Mouse (Mus musculus) limb, embryonic 12.5 days (tissue): ENCODE measurements around the gene Sec11a. TPM values are rescaled to one million over a fixed set of nuclear protein-coding genes. Genes with fewer than 3 reads are reported as not detected.
A peak's percentile ranks its signal among the peaks of the same experiment; 100 is the strongest.

Experiments
- ATAC-seq: fragments of 200-750 bp; cut with Nextera tagmentation; 2 replicates; pipeline ENCODE4 v1.8.0; 2017; ENCODE audit warnings: low read depth, moderate TSS enrichment; ENCODE audit not compliant: insufficient number of reproducible peaks, insufficient read depth, low FRiP score, low TSS enrichment
- H3K27ac ChIP-seq: fragments of 300-500 bp; sonication (generic); 2 replicates; pipeline ENCODE4 v1.5.1; 2016; ENCODE audit warnings: mild to moderate bottlenecking, moderate library complexity
- H3K27me3 ChIP-seq: fragments of 300-500 bp; sonication (generic); 2 replicates; pipeline ENCODE4 v1.6.1; 2016; ENCODE audit warnings: mild to moderate bottlenecking, moderate library complexity
- H3K36me3 ChIP-seq: fragments of 300-500 bp; sonication (generic); 2 replicates; pipeline ENCODE4 v1.6.1; 2016; ENCODE audit warnings: mild to moderate bottlenecking, moderate library complexity
- H3K4me1 ChIP-seq: fragments of 300-500 bp; sonication (generic); replicated peaks from 2 replicates; pipeline ENCODE4 v1.6.1; 2016
- H3K4me2 ChIP-seq: fragments of 300-500 bp; sonication (generic); 2 replicates; pipeline ENCODE4 v1.6.1; 2016; ENCODE audit warnings: mild to moderate bottlenecking, moderate library complexity
- H3K4me3 ChIP-seq: fragments of 300-500 bp; sonication (generic); replicated peaks from 2 replicates; pipeline ENCODE4 v1.5.1; 2016; ENCODE audit warnings: mild to moderate bottlenecking
- H3K9ac ChIP-seq: fragments of 300-500 bp; sonication (generic); replicated peaks from 2 replicates; pipeline ENCODE4 v1.6.1; 2016; ENCODE audit warnings: mild to moderate bottlenecking, moderate library complexity
- H3K9me3 ChIP-seq: fragments of 300-500 bp; sonication (generic); 2 replicates; pipeline ENCODE4 v1.6.1; 2016; ENCODE audit warnings: mild to moderate bottlenecking, moderate library complexity
- WGBS: fragments of 180-500 bp; shearing (Covaris S2); methylation state at CpG from one replicate; pipeline ENCODE4 v1.1.7; 2016; 5-methylcytosine and 5-hydroxymethylcytosine counted together
- polyA plus RNA-seq: library from polyadenylated mRNA; unstranded; fragments of >200 nt; fragmentation: Nextera tagmentation; extraction: Ambion mirVana; gene quantifications from 2 replicates; pipeline ENCODE4 v1.2.1, GENCODE M21; 2016

Sec11a gene
- polyA plus RNA-seq = 199 and 203 TPM in 2 replicates

DNA sequence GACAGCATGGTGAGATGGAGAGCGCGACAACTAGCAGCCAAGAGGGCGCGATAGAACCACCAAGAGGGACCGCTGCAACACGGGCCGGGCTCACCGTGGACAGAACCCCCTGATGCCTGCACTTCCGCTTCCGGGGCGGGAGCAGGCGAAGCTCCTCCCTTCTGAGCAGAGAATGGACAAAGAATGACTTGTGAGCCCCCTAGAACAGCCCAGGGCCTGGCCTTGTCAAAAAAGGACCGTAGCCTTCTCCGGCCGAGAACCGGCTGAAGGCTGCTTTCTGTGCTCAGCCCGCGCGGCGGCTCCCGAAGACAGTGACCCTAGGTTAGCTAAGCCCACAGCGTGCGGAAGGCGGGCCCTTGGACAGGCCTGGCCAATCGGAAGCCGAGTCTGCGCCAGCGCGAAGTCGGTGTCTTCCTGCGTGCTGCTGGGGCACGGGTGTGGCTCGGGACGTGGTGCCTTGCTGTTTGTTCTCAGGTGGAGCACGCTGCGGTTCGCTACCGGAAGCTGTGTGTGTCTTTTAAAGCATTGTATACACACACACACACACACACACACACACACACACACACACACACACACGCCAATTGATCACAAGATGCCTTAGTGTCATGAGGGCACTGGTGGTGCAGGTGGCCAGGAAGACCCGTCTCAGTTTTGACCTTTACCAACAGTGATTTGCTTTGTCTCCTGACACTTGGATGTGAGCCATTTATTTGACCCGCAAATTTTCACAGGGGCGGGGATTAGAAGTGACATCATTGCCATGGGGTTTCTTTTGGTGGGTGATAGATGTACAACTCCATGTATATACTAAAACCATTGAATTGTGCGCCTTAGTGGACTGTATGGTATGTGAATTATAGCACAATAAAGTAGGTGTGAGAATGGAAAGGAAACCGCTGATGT is at the start of gene Sec11a:
Sec11a (minus strand) TSS at position 336 of the 906 bp plus-strand sequence.
- H3K36me3 ChIP-seq = peaks cover 20% of the 10 kb centered on the region
- peaks cover 21% of the 10 kb centered on the region for H3K4me1 ChIP-seq
- H3K27ac ChIP-seq = peak within 1 kb of the TSS; percentile 97
- peak within 1 kb of the TSS; percentile 87 for H3K4me2 ChIP-seq
- 2% methylated on average over 38 of the region's 44 CpGs for WGBS
- no peaks in the 10 kb centered on the region for H3K9me3 ChIP-seq
- H3K4me3 ChIP-seq = peak within 1 kb of the TSS; percentile 89
- peak; percentile 97 for ATAC-seq
- no peaks in the 10 kb centered on the region for H3K27me3 ChIP-seq
- H3K9ac ChIP-seq = peak within 1 kb of the TSS; percentile 90

DNA sequence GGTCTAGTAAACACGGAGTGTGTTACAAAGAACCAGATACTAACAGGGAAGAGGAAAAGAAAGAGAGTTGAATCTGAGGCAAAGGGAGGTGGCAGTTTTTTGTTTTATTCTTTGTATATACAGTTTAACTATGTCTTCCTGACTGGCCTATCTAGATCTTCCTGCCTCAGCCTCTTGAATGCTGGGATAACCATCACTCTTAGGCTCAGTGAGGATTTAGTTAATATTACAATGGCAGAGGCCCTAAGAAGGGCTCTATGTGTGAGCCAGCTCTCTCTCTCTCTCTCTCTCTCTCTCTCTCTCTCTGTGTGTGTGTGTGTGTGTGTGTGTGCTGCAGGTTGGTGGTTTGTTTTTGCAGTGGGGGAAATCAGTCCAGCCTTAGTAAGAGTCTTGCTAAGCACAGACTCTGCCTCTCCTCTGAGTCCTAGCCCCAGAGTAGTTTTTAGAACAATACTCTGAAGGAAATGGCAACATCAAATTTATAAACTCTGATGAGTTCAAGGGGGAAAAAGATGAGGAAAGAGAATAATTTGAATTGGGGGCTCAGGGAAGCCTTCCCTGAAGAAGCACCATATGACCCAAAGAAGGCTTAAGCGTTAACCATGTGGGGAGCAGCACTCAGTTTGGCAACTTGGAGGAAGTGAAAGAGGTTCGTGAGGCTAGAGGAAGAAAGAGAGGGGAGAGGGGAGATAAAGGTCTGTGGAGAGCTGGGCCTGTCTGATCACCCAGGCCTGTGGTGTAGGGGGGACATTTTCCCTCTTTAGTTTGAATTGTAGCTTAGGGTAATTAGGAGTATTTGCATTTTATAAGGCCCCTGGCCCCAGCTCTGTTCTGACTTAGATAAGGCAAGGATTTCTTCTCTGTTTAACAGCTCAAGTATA is 47.9 kb upstream of the Sec11a start:
- Histone ChIP-seq H3K9ac (no peak overlapping the region), H3K4me1 (peaks cover 30% of the 10 kb centered on the region), H3K4me3 (peak overlapping the region; percentile 91; the same call in 1 of the 2 replicates), H3K4me2 (peak overlapping the region; percentile 87), H3K27me3 (no peaks in the 10 kb centered on the region), H3K36me3 (no peaks in the 10 kb centered on the region), H3K9me3 (no peaks in the 10 kb centered on the region), H3K27ac (no peak overlapping the region)
- ATAC-seq = no peak
- WGBS = 51% methylated on average over 3 of the region's 3 CpGs

DNA sequence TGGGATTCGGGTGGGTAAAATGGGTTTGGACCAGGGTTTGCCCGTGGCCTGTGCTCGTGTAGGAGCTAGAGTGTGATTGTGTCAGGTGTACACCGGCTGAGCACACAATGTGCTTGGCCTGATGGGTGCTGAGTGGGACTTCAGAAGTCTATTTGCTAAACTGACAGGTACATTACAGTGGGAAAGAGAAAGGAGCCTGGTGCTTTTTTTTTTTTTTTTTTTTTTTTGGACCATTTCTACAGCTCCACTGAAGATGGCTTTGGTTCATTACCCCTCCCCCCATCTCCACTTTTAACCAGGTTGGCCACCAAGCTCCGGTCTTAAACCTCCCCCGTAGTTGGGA is 47.1 kb upstream of the Sec11a start:
- no peak for ATAC-seq
- WGBS = 26% methylated on average over 6 of the region's 6 CpGs
- peaks cover 30% of the 10 kb centered on the region for H3K4me1 ChIP-seq
- H3K4me2 ChIP-seq = peak overlapping the region; percentile 87
- H3K4me3 ChIP-seq = peak overlapping the region; percentile 91
- H3K9ac ChIP-seq = peak overlapping the region; percentile 99
- H3K27me3 ChIP-seq = no peaks in the 10 kb centered on the region
- H3K36me3 ChIP-seq = 0 out of 2 replicates have a peak, but pooled peaks cover 2% of the 10 kb centered on the region
- no peaks in the 10 kb centered on the region for H3K9me3 ChIP-seq
- peak overlapping the region; percentile 97; the same call in 1 of the 2 replicates for H3K27ac ChIP-seq

DNA sequence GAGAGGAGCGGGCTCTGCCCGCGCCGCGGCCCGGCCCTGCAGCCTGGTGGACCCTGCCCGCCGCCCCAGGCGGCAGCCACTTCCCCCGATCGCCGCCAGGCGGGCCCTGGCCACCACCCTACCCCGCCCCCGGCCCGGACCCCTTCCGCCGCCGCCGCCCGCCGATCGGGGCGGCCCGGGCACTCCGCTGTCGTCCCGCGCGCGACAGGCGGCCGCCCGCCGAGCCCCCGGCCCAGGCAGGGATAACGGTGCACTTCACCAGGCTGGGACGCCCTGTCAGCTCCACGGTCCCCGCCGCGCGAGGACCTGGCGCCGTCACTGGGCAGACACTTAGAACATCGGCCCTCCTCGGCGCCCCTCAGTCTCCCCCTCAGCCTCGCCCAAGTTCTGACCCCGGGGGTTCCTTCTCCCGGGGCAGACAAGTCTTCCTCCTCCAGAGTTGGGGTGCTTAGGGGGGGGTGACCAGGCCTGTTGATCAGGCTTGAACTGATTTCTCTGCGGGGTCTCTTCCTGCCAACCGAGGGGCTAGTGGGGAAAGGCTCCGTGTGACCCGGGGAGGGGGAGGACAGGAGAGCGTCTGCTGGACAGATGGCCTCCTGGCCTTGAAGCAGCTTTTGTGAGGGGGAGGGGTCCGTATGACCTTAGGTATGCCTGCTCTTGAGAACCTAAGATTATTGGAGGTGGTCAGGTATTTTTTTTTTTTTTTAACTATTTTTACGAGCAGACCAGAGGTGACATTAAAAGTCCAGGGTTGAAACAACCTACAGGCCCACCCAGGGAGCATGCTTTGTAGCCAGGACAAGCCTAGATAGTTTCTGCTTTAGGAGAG is 46.5 kb upstream of the Sec11a start:
- Histone ChIP-seq H3K9ac (peak overlapping the region; percentile 99), H3K4me2 (peak overlapping the region; percentile 87), H3K9me3 (no peaks in the 10 kb centered on the region), H3K36me3 (0 out of 2 replicates have a peak, but pooled peaks cover 2% of the 10 kb centered on the region), H3K27ac (peak overlapping the region; percentile 97), H3K4me3 (peak overlapping the region; percentile 91), H3K27me3 (no peaks in the 10 kb centered on the region), H3K4me1 (peaks cover 30% of the 10 kb centered on the region)
- ATAC-seq = peak; percentile 84
- under 1% methylated on average over 57 of the region's 58 CpGs for WGBS

DNA sequence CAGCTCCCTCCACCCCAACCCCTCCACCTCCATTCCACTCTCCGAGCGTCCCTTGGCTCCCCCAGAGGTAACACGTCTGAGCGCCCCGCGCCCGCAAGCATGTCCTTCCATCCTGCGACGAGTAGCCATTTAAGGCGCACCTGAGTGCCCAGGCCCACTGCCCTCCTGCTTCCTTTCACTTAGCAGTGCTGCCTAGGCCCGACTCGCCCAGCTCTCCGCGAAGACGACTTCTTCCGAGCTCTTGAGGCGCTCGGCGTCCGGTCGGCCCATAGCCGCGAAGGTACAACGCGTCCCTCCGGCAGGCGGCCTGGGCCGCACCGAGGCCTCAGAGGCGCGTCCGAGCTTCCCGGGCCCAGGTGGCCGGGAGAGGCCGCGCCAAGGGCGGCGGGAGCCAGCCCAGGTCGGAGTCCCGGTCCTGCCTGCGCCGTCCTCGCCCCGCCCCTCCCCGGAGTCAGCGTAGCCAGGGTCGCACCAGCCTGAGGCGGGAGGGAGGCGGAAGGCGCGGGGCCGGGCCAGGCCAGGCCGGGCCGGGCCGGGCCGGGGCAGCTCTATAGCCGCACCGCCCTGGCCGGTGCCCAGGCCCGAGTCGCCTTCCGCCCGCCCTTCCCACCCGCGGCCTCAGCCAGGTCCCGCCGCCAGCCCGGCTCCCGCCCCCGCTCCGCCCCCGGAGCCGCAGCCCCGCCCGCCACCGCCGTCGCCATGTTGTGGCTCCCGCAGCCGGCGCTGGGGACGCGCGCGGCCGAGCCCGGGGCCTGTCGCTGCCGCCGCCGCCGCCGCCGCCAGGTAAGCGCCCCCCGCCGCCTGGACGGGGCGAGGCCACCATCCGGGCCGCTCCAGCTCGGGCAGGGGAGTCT is 45.6 kb upstream of the Sec11a start, which contains the start of gene Zfp592:
Zfp592 (plus strand) TSS at position 702 of the 854 bp plus-strand sequence.
- ATAC-seq = peak; percentile 92
- Histone ChIP-seq H3K4me1 (peaks cover 30% of the 10 kb centered on the region), H3K4me2 (peak within 1 kb of the TSS; percentile 87), H3K27ac (peak within 1 kb of the TSS; percentile 97), H3K4me3 (peak within 1 kb of the TSS; percentile 91), H3K27me3 (no peaks in the 10 kb centered on the region), H3K9me3 (no peaks in the 10 kb centered on the region), H3K36me3 (0 out of 2 replicates have a peak, but pooled peaks cover 2% of the 10 kb centered on the region), H3K9ac (peak within 1 kb of the TSS; percentile 99)
- WGBS = under 1% methylated on average over 70 of the region's 102 CpGs

DNA sequence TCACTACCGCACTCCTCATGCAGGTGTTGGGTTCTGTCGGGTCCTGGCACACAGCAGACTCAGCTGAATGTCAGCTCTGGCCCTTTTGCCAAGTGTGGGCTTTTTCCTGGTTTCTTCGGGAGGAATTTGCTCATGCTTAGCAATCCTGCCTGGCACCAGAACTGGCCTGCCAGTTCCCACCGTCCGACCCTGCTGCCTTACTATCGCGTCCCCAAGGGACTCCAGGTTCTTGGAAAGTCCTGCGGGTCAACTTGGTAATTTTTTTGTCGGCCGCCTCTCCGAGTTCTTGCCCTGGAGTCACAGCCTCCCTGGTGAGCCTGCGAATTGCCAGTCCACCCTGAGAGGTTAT is 45.0 kb upstream of the Sec11a start:
- peak overlapping the region; percentile 97 for H3K27ac ChIP-seq
- peak overlapping the region; percentile 87 for H3K4me2 ChIP-seq
- no peaks in the 10 kb centered on the region for H3K27me3 ChIP-seq
- no peak for ATAC-seq
- 0 out of 2 replicates have a peak, but pooled peaks cover 2% of the 10 kb centered on the region for H3K36me3 ChIP-seq
- peaks cover 30% of the 10 kb centered on the region for H3K4me1 ChIP-seq
- H3K9ac ChIP-seq = peak overlapping the region; percentile 99
- H3K9me3 ChIP-seq = no peaks in the 10 kb centered on the region
- 3% methylated on average over 12 of the region's 12 CpGs for WGBS
- peak overlapping the region; percentile 91 for H3K4me3 ChIP-seq

DNA sequence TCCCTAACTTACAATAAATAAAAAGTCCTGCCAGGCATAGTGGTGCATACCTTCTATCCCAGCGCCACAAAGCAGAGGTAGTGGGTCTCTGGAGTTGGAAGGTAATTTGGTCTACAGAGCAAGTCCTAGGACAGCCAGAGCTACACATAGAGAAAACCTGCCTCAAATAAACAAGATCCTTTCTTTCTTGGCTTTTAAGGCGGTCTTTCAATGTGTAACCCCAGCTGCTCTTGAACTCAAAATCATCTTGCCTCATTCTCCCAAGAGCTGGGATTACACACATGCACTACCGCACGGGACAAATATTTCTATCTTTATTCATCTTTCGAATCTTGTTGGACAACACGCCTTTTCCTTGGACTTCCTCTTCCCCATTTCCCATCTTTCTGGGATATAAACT is 44.5 kb upstream of the Sec11a start:
- WGBS = 82% methylated on average over 6 of the region's 6 CpGs
- Histone ChIP-seq H3K4me2 (peak overlapping the region; percentile 87), H3K27me3 (no peaks in the 10 kb centered on the region), H3K27ac (peak overlapping the region; percentile 97), H3K9me3 (no peaks in the 10 kb centered on the region), H3K4me1 (peaks cover 30% of the 10 kb centered on the region), H3K9ac (peak overlapping the region; percentile 99), H3K36me3 (0 out of 2 replicates have a peak, but pooled peaks cover 2% of the 10 kb centered on the region), H3K4me3 (peak overlapping the region; percentile 91)
- no peak for ATAC-seq

DNA sequence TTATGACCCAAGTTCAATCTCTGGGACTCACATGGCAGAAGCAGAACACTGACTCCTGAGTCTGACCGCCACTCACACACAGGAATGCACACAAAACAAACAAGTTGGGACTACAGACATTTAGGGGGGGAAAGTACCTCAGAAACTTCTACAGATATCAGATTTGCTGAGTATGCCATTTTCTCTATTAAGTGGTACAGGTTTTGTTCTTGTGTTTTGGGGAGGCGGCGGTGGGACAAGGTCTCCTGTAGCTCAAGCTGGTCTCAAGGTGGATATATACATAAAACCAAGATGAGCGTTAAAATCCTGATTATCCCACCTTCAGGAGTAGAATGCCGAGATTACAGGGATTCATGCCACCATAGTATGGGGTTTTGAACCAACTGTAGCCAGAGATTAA is 44.0 kb upstream of the Sec11a start:
- Histone ChIP-seq H3K4me3 (peak overlapping the region; percentile 91), H3K9ac (no peak overlapping the region), H3K27me3 (no peaks in the 10 kb centered on the region), H3K4me1 (peaks cover 30% of the 10 kb centered on the region), H3K36me3 (0 out of 2 replicates have a peak, but pooled peaks cover 2% of the 10 kb centered on the region), H3K4me2 (peak overlapping the region; percentile 87), H3K9me3 (no peaks in the 10 kb centered on the region), H3K27ac (no peak overlapping the region)
- 87% methylated on average over 5 of the region's 5 CpGs for WGBS
- no peak for ATAC-seq

DNA sequence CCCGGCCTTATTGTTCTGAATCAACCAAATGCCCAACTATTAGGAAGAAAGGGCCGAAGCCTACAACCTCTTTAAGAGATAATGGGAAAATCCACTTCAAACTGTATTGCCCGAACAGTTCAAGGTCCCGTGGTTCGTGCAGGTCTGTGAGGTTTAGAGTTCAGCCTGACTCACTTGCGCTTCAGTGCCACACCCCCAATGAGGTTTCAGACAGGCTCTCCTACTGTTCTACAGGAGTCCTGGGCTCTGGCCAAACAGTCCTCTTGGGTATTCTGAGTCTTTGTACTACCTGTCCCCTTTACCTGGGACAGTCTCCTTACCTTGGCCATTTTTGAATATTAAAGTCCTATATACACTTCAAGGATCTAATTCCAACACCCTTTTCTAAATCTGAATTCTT is 42.7 kb upstream of the Sec11a start:
- no peak for ATAC-seq
- H3K36me3 ChIP-seq = 0 out of 2 replicates have a peak, but pooled peaks cover 2% of the 10 kb centered on the region
- H3K4me3 ChIP-seq = no peak overlapping the region
- no peak overlapping the region for H3K27ac ChIP-seq
- no peaks in the 10 kb centered on the region for H3K27me3 ChIP-seq
- H3K4me1 ChIP-seq = peaks cover 24% of the 10 kb centered on the region
- no peak overlapping the region for H3K9ac ChIP-seq
- H3K9me3 ChIP-seq = no peaks in the 10 kb centered on the region
- H3K4me2 ChIP-seq = no peak overlapping the region
- WGBS = 94% methylated on average over 6 of the region's 6 CpGs
